Mouse (Mus musculus) lung, embryonic 15.5 days (tissue): ENCODE measurements at regions not wholly inside any gene's neighbourhood (a gene's known extent, or its start where the extent isn't known, plus 50 kb on each side); places are given as distances from the start of the nearest gene placed in this dataset.

Source experiments
- ATAC-seq: fragments of 200-750 bp; cut with Nextera tagmentation; 2 replicates; pipeline ENCODE4 v1.8.0; 2017; ENCODE audit warnings: moderate number of reproducible peaks, borderline replicate concordance; ENCODE audit not compliant: low FRiP score, low TSS enrichment; ENCODE audit errors: extremely low read depth
- H3K27ac ChIP-seq: fragments of 300-500 bp; sonication (generic); 2 replicates; pipeline ENCODE4 v1.5.1; 2015; ENCODE audit warnings: moderate library complexity, mild to moderate bottlenecking, inconsistent platforms
- H3K27me3 ChIP-seq: fragments of 300-500 bp; sonication (generic); 2 replicates; pipeline ENCODE4 v1.6.1; 2015; ENCODE audit warnings: inconsistent platforms
- H3K36me3 ChIP-seq: fragments of 300-500 bp; sonication (generic); 2 replicates; pipeline ENCODE4 v1.6.1; 2015; ENCODE audit warnings: inconsistent platforms
- H3K4me1 ChIP-seq: fragments of 300-500 bp; sonication (generic); 2 replicates; pipeline ENCODE4 v1.6.1; 2015; ENCODE audit warnings: inconsistent platforms
- H3K4me2 ChIP-seq: fragments of 300-500 bp; sonication (generic); 2 replicates; pipeline ENCODE4 v1.6.1; 2015; ENCODE audit warnings: inconsistent platforms, mild to moderate bottlenecking, moderate library complexity
- H3K4me3 ChIP-seq: fragments of 300-500 bp; sonication (generic); 2 replicates; pipeline ENCODE4 v1.5.1; 2015; ENCODE audit warnings: mild to moderate bottlenecking, inconsistent platforms
- H3K9ac ChIP-seq: fragments of 300-500 bp; sonication (generic); 2 replicates; pipeline ENCODE4 v1.6.1; 2015; ENCODE audit warnings: inconsistent platforms
- H3K9me3 ChIP-seq: fragments of 300-500 bp; sonication (generic); 2 replicates; pipeline ENCODE4 v1.6.1; 2016; ENCODE audit warnings: inconsistent platforms
- WGBS: fragments of 180-500 bp; shearing (Covaris S2); methylation state at CpG from one replicate; pipeline ENCODE4 v1.1.7; 2015; 5-methylcytosine and 5-hydroxymethylcytosine counted together

DNA sequence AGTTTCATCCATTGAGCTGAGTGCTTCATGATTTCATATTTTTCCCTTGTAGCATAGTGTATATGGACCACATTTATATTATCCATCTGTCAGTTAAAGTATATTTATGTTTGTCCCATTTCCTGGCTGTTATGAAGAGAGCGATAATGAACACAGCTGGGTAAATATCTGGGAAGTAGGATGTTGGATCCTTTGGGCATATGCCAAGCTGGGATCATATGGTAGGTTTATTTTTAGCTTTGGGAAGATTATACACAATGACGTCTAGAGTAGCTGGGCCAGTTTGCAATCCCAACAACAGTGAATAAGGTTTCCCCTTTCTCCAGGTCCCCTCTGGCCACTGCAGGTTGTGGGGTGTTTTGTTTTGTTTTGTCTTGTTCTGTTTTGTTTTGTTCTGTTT lies 164.5 kb downstream of the Gm765 start:
- Histone ChIP-seq H3K9me3 (no peaks in the 10 kb centered on the region), H3K9ac (no peak overlapping the region), H3K27me3 (no peaks in the 10 kb centered on the region), H3K27ac (no peak overlapping the region), H3K4me3 (no peak overlapping the region), H3K4me1 (no peaks in the 10 kb centered on the region), H3K36me3 (no peaks in the 10 kb centered on the region), H3K4me2 (no peak overlapping the region)
- 28% methylated on average over 2 of the region's 2 CpGs for WGBS
- ATAC-seq: peak; percentile 46; the same call in 1 of the 2 replicates

DNA sequence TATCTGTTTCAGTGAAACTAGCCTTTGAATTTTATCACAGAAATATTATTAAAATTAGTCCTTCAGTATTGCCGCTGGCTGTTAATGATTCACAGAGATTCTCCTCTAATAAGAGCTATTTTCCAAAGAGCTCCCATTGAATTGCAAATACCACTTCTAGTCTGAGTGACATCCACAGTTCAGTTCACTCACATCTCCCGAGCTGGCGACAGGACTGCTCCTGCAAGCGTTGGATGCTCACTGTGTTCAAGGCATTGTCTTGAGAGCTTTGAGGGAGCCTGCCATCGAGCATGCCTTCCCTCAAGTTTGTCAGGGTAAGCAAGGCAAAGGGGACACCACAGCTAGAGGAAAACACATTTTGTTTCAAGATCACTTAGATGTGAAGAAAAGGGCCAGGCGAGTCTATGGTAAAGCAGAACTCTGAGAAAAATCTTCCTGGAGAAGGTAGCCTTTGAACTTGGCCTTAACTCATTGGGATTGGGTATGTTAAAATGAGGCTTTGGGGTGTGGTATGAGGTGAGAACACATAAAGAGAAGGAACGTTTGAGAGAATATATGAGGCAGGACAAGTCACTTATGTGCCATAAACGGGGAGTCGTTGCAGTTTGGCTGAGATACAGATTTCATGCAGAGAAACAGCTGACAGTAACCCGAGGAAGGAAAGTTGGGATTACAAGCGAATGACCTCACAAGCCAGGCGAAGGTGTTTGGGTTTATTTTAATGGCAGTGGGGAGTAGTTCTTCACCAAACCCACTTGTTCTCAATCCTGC lies 193.3 kb downstream of the Gm765 start:
- WGBS: 60% methylated on average over 12 of the region's 12 CpGs
- Histone ChIP-seq H3K4me2 (no peak overlapping the region), H3K9me3 (no peaks in the 10 kb centered on the region), H3K27ac (no peak overlapping the region), H3K4me1 (no peaks in the 10 kb centered on the region), H3K27me3 (no peaks in the 10 kb centered on the region), H3K36me3 (no peaks in the 10 kb centered on the region), H3K9ac (no peak overlapping the region), H3K4me3 (no peak overlapping the region)
- no peak for ATAC-seq

DNA sequence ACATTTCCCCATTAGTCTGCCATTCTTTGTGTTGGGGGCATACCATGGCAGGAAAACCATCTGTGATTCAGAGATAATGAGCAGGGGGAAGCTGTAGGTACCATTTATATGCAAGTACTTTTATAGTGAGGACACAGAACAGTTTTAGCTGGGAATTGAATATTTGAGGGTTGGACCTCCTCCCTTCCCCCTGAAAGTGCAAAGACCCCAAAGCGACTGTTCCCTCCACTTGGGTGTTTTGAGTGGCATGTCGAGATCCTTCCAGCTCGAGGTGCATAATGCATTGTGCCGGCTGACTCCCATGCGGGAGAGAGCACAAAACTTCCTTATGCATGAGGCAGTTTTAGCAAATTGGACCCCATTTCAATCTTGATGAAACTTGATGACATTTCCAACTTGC lies 194.7 kb downstream of the Gm765 start:
- 78% methylated on average over 5 of the region's 5 CpGs for WGBS

DNA sequence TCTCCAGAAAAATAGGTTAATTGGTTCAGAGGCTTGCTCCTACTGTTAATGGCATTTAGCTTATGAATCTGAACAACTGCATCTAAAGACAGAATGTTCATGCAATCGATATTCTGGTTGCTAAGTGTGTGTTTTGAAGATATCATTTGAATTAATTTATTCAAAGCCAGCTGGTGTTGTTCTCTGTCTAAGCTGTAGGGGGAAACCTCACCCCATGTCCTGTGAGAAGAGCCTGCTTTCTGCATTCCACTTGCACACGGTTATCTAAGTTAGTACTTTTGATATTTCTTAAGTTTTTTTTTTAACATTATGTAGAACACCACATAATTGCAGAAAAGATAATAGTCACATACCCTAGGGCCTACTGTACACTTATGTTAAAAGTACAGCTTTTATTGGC lies 209.6 kb downstream of the Gm765 start:
- no peak for ATAC-seq
- Histone ChIP-seq H3K36me3 (no peaks in the 10 kb centered on the region), H3K27ac (no peak overlapping the region), H3K4me1 (no peaks in the 10 kb centered on the region), H3K9ac (no peak overlapping the region), H3K4me3 (no peak overlapping the region), H3K9me3 (no peaks in the 10 kb centered on the region), H3K4me2 (no peak overlapping the region), H3K27me3 (no peaks in the 10 kb centered on the region)
- 13% methylated on average over 2 of the region's 2 CpGs for WGBS

More for the DNA sequence above, 194.7 kb downstream of the Gm765 start:
- H3K4me1 ChIP-seq: no peaks in the 10 kb centered on the region
- ATAC-seq: no peak
- H3K27ac ChIP-seq: no peak overlapping the region
- H3K4me3 ChIP-seq: no peak overlapping the region
- no peaks in the 10 kb centered on the region for H3K36me3 ChIP-seq
- no peak overlapping the region for H3K9ac ChIP-seq
- H3K27me3 ChIP-seq: no peaks in the 10 kb centered on the region
- no peaks in the 10 kb centered on the region for H3K9me3 ChIP-seq
- H3K4me2 ChIP-seq: no peak overlapping the region

DNA sequence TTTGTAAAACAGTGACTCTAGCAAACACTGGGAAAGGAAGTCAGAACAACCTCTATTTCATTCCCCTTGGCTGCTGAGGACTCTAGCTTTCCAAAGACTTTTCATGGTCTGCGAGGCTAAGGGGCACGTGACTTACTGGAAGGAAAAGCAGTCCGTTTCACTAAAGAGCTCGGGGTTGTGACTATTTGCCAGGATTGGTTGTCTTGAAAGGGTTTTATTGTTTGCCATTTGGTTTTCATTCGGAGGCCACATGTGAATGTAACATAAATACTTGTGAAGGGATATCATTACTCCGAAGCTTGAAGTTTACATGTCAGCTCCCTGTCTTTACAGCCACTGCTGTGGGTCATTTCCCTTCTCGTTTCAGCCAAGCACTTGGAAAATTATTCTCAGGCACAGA lies 217.1 kb downstream of the Gm765 start:
- H3K36me3 ChIP-seq: no peaks in the 10 kb centered on the region
- H3K27me3 ChIP-seq: no peaks in the 10 kb centered on the region
- H3K9me3 ChIP-seq: no peaks in the 10 kb centered on the region
- H3K4me2 ChIP-seq: no peak overlapping the region
- ATAC-seq: no peak
- no peak overlapping the region for H3K27ac ChIP-seq
- no peak overlapping the region for H3K4me3 ChIP-seq
- no peaks in the 10 kb centered on the region for H3K4me1 ChIP-seq
- 46% methylated on average over 7 of the region's 7 CpGs for WGBS
- H3K9ac ChIP-seq: no peak overlapping the region

DNA sequence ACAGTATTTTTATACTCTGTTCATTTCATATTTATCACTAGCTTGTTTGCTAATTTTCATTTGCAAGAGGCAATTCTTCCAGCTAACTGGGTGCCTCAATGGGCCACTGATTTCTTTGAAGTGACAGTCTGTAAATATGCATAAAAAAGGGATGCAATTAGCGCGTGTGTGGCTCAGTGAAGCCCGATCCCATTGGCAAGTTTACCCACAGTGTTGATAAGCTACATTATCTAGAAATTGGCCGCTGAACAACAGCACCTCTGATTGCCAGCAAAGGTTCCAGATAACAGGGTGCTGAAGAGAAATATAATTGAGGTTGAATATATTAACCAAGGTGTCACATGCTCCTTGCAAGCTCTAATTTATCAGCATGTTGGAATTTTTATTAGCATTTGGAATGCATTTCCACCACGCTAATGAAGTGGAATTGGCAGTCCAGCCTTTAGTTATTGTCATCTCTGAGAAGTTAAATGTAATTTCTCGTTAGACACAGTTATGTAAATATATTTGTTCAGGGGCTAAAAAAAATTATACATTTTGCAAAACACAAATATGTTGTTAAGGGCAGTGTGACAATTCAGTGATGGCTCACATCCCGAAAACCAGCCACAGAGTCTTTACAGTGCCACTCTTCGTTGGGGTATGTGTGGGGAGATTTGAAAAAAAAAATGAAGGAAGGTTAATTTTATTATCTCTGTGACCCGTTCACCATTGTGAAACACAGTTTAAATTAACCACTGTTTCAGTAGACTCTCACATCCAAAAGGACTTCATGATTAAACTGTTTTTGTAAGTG lies 224.0 kb downstream of the Gm765 start:
- Histone ChIP-seq H3K27me3 (no peaks in the 10 kb centered on the region), H3K27ac (no peak overlapping the region), H3K4me1 (peaks cover 9% of the 10 kb centered on the region; the same call in 1 of the 2 replicates), H3K9me3 (no peaks in the 10 kb centered on the region), H3K36me3 (no peaks in the 10 kb centered on the region), H3K4me3 (no peak overlapping the region), H3K4me2 (no peak overlapping the region), H3K9ac (no peak overlapping the region)
- ATAC-seq: no peak
- WGBS: 41% methylated on average over 9 of the region's 9 CpGs

DNA sequence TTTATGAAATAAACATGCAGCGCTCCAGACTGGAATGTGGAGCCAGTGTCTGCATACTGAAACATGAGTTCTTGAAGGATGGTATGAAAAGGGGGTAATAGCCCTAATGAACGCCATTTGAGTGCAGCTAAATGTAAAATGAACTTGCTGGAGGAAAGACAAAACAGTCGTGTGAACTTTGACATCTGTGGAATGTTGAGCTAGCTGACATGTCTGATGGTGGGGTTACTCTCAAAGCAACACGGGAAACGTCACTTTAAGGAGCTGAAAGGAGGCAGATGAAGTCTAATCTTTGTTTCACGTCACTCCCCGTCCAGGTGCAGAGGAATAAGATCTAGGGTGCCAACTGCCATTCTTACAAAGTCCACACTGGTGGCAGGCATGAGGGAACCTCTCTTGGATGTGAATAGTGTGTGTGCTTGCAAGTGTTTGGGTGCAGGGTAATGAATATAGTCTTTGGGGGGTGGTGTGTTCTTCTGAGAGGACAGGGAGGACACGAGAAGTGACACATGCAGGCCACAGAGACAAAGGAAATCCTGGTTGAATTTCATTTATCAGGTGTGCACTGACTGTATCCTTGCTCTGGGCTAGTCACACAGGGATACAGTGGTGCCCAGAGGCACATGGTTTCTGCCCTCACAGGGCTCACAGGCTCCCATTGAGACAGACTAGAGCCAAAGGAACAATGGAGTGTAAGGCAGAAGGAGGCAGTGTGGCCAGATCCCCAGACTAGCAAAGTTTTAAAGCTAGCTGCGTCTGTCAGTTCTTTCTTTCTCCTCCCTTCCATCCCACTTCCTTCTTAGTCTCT lies 228.0 kb downstream of the Gm765 start:
- WGBS: 23% methylated on average over 9 of the region's 9 CpGs
- H3K4me3 ChIP-seq: no peak overlapping the region
- H3K9me3 ChIP-seq: no peaks in the 10 kb centered on the region
- peaks cover 9% of the 10 kb centered on the region; the same call in 1 of the 2 replicates for H3K4me1 ChIP-seq
- H3K36me3 ChIP-seq: no peaks in the 10 kb centered on the region
- H3K9ac ChIP-seq: no peak overlapping the region
- ATAC-seq: no peak
- no peak overlapping the region for H3K27ac ChIP-seq
- H3K27me3 ChIP-seq: no peaks in the 10 kb centered on the region
- no peak overlapping the region for H3K4me2 ChIP-seq

DNA sequence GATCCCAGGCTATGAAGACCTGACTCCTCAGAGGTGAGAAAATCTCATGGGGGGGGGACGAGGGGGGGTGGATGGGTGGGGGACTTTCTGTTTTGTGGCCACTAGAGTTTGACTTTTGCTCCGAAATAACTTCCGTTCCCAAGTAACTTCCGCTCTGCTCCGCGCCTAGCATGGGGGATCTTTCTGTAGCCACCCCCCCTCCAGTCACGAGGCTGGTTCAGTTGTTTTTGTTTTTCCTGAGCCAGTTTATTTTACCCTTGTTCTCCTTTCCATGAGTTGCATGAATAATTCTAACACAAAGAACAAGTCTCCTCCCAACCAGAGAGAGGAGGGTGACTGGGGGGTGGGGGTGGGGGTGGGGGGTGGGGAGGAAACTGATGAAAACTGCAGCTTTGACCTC lies 228.8 kb downstream of the Gm765 start:
- Histone ChIP-seq H3K9me3 (no peaks in the 10 kb centered on the region), H3K4me1 (peaks cover 9% of the 10 kb centered on the region; the same call in 1 of the 2 replicates), H3K4me2 (peak overlapping the region; percentile 30; the same call in 1 of the 2 replicates), H3K9ac (no peak overlapping the region), H3K27me3 (no peaks in the 10 kb centered on the region), H3K4me3 (0 out of 2 replicates have a peak overlapping the region, but pooled peaks have one; percentile 4), H3K27ac (no peak overlapping the region), H3K36me3 (no peaks in the 10 kb centered on the region)
- 12% methylated on average over 7 of the region's 7 CpGs for WGBS
- no peak for ATAC-seq

DNA sequence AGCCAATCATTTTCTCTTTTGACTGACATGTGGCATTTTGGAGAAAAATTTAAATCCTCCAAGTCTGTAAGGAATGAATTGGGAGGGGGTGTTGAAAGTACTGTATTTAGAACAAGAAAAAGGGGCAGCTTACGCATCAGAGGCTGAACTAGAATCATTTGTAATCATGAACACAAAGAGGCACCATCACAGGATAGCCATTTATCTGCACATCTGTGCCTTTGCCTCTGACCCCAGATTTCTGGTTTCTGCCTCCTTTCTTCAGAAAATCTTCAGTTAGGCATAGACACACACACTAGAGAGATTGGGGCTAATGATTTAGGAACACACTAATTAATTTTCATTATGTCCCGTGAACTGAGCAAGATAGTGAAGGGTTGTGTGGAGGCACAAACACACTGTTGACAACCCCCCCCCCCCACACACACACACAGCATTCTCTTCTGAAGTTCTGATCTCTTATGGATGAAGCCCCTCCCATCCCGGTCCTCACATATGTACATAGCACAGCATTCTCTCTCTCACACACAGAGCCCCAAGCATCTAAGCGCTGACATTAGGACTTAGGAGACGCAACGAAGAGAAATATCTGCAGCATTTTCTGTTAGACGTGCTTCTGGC lies 229.9 kb downstream of the Gm765 start:
- 81% methylated on average over 7 of the region's 7 CpGs for WGBS
- Histone ChIP-seq H3K4me2 (no peak overlapping the region), H3K9ac (no peak overlapping the region), H3K27me3 (no peaks in the 10 kb centered on the region), H3K9me3 (no peaks in the 10 kb centered on the region), H3K4me1 (peaks cover 9% of the 10 kb centered on the region; the same call in 1 of the 2 replicates), H3K36me3 (no peaks in the 10 kb centered on the region), H3K27ac (no peak overlapping the region), H3K4me3 (no peak overlapping the region)
- ATAC-seq: no peak

DNA sequence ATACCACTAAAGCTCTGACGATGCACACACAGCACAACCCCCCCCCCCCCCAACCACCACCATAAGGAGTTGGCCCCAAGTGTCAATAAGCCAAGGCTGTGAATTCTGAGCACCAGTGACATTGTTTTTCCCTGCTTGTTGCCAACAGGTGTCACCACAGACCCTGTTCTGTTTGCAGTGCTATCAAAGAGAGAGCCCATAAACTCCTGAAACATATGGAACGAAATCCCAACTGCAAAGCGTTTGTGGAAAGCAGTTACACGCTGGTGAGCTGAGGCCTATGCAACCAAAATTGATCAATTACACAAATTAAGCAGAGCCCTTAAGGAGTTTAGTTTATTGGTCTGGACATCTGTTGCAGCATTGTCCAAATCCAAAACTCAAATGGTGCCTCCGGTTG lies 235.4 kb downstream of the Gm765 start:
- ATAC-seq: no peak
- Histone ChIP-seq H3K27me3 (no peaks in the 10 kb centered on the region), H3K4me1 (0 out of 2 replicates have a peak, but pooled peaks cover 6% of the 10 kb centered on the region), H3K9me3 (no peaks in the 10 kb centered on the region), H3K36me3 (no peaks in the 10 kb centered on the region), H3K27ac (no peak overlapping the region), H3K4me3 (no peak overlapping the region), H3K4me2 (no peak overlapping the region), H3K9ac (no peak overlapping the region)
- 61% methylated on average over 5 of the region's 5 CpGs for WGBS

DNA sequence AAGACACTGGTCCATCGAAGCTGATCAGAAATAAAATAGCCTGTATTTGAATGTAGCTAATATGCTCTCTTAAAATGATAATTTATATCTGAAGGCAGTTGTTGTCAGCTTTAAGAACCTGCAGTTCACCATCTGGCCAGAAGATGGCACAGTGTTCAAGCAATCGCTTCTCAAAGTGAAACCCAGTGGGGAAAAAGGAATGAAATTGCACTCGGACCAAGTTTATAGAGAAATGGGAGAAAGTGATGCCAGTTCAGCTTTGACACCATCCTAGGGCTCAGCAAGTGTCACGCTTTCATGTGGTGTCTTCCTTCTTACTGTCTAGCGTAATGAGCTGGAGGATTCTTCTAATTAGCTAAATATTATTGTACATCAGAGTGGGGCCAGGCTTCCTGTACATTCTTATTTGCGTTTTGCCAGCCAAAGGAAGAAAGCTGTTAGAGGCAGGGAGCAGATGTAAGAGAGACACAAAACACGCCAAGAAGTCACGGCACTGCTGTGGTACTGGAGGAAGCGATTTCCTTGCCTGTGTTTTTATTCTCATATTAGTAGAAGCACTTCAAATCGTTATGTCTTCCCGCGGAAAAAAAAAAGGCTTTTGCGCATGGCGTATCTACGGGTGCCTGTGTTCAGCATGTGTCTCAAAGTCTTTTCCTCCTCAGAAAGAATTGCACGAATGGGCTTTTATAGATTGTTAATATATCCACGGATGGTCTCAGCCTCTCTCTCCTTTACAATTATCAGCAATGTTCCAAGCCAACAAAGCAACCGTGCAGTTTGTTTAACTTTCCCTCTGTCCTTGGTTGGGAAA lies 237.1 kb downstream of the Gm765 start:
- 0 out of 2 replicates have a peak, but pooled peaks cover 6% of the 10 kb centered on the region for H3K4me1 ChIP-seq
- H3K4me3 ChIP-seq: peak overlapping the region; percentile 44
- H3K9me3 ChIP-seq: no peaks in the 10 kb centered on the region
- H3K9ac ChIP-seq: peak overlapping the region; percentile 29
- no peaks in the 10 kb centered on the region for H3K27me3 ChIP-seq
- H3K4me2 ChIP-seq: peak overlapping the region; percentile 71
- ATAC-seq: no peak
- H3K27ac ChIP-seq: no peak overlapping the region
- H3K36me3 ChIP-seq: no peaks in the 10 kb centered on the region
- 32% methylated on average over 18 of the region's 18 CpGs for WGBS
